Mouse (Mus musculus): ENCODE measurements around the gene Nupr1l.
A peak's percentile ranks its signal among the peaks of the same experiment; 100 is the strongest.
"Not testable (repeated sequence)": the region's sequence is repeated elsewhere in the genome, so short reads cannot be mapped to it uniquely, and the experiment has no call there.

Nupr1l gene

GRCm38 (mm10) chr5:129908242-129908965, at the start of gene Nupr1l:
Gene Nupr1l, plus strand, starts transcription at chr5:129908540.
- peak; percentile 76 to 89 for DNase-seq

GRCm38 (mm10) chr5:129862325-129862724, 46.0 kb upstream of the Nupr1l start:
- DNase-seq, result no peak

DNA sequence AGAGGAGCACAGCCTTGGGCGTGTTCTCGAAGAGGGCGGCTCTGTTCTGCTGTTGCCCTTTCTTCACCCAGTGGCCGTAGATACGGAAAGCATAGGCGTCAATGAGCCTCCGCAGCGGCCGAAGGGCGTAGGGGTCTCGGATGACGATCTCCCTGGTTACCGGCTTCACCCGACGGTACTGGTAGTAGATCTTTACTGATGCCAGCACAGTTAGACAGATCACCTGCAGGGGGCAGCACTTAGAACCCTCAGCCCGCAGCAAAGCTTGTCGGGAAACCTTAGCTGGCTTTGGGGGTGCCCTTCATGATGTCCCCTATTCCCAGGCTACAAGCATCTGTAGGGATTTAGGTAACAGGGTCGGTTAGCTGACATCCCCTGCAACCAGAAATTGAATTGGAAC, 43.9 kb upstream of the Nupr1l start:
- DNase-seq, result peak in 1 of 2 experiments; percentile 39

GRCm38 (mm10) chr5:129865841-129866240, 42.5 kb upstream of the Nupr1l start:
- no peak for DNase-seq

- no peak for DNase-seq
Observed at GRCm38 (mm10) chr5:129869238-129869995, 38.9 kb upstream of the Nupr1l start.

GRCm38 (mm10) chr5:129871238-129871637, 37.1 kb upstream of the Nupr1l start:
- no peak for DNase-seq

DNA sequence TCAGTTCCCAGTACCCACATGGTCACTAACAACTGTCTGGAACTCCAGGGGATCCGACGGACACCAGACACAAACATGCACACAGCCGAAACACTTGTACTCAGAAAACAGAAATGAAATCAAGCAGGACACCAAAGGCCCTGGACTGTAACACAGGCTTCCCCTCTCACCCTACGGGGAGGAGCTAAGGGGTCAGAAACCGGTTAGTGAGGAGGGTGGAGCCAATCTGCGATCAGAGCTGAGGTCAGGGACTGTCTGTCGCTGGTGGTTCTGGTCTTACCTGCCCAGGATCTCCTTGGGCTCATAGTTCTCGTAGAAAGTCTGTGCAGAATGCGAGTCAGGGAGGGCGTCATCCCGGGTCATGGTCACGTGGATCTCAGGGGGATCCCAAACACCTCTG, 34.4 kb upstream of the Nupr1l start:
- no peak for DNase-seq

DNA sequence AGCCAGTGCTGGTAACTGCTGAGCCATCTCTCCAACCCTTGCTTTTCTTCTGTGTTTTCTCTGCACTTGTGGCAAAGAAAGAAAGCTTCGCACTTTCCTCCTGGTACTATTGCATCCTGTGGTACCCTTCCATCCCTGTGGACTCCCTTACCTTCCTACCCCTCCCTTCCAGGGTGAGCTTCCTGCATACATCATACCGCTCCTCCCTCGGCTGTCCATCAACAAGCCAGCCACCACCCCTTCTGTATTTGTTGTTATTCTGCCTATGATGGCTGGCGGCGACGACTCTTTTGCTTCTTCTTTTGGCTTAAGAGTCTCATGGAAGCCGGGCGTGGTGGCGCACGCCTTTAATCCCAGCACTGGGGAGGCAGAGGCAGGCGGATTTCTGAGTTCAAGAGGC, 33.2 kb upstream of the Nupr1l start:
- DNase-seq, result no peak

GRCm38 (mm10) chr5:129877731-129878455, 30.4 kb upstream of the Nupr1l start:
- no peak for DNase-seq

GRCm38 (mm10) chr5:129878946-129879345, 29.4 kb upstream of the Nupr1l start:
- DNase-seq, result no peak

GRCm38 (mm10) chr5:129879888-129880287, 28.5 kb upstream of the Nupr1l start:
- no peak for DNase-seq

DNA sequence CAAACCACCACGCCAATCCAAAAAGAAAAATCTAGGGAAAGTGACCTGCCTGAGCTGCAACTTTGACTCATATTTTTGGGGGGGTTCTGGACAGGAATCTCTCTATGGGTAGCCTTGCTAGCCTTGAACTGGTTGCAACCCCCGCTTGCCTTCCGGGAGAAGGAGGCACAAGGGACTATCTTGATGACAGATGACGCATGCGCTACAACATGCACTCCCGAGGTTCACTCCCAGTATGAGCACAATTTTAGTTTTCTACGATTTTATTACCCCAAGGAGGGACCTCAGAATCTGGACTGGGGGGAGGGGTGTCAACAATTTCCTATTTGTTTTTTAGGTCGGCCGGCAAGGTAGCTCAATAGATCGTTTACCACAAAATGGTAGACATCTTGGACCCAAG, 22.1 kb upstream of the Nupr1l start:
- no peak for DNase-seq

DNA sequence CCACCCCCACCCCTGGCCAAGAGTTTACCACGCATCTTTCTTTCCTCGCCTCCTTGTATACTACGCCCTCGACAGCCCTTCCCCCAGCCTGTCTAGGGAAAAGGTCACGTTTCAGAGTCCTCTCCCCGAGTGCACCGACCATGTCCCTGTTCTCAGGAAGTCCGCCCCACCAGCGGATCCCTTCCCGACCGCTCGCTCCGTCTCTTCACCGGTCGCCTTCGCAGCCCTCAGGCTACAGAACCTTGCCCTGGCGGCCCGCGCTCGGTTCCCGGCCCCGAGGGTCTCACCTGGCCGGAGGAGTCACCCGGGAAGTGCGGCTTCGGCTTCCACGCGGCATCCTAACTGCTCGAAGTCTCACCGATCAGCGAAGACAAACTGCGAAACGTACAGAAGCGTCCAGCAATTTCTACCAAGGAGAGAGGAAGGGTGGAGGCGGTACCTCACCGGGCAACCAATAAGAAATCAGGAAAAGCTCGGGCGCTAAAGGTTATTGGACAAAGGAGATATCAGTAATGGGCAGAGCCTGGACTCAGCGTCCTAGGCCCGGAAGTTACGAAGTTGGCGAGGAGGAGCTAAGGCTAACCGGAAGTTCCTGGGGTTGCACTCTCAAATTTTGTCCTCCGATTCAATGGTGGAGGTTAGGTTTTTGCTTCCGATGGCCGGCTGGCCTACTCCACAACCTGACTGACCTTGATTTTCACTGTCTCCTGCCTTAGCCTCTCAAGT, 21.3 kb upstream of the Nupr1l start, which contains the start of gene Chchd2:
Gene Chchd2, minus strand, starts transcription at position 560 of the 726 bp plus-strand sequence.
- peak; percentile 81 for DNase-seq

DNA sequence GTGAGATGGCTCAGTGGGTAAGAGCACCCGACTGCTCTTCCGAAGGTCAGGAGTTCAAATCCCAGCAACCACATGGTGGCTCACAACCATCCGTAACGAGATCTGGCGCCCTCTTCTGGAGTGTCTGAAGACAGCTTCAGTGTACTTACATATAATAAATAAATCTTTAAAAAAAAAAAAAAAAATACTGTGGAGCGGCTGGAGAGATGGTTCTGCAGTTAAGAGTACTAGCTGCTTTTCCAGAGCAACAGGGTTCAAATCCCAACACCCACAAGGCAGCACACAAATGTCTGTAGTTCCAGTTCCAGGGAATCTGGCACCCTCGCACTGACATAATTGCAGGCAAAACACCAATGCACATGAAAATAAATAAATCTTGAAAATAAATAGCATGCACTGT, 17.9 kb upstream of the Nupr1l start:
- DNase-seq, result not testable (repeated sequence)

DNA sequence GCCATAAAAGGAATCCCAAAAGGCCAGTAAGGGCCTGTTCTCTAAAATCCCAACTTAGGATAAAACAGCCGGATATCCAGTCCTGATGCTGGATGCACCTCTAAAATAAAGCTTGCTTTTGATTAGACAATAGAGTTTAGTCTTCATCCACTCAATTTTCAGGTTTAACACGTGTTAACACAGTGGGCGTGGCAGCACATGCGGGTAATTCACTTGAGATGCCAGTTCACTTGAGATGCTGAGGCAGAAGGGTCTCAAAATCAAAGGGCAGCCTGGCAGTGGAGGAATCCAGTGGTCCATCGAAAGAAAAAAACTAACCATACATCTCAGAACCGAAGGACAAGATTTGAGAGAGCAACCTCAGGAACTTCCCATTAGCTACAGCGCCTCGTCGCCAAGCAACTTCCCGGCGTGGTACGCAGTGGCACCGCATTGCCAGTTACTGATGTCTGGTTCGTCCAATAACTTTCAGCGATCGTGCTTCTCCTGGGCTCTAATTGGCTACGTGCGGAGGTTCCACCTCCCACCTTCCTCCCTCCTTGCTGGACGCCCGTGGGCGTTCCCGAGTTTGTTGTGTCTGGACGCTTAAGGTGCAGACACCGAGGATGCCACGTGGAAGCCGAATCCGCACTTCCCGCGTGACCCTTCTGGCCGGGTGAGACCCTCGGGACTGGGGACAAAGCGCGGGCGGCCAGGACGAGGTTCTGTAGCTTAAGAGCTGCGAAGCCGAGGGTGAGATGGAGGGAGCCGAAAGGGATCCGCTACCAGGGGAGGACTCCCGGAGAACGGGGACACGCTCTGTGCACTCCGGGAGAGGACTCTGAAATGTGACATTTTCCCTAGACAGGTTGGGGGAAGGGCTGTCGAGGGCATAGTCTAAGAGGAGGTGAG, 12.9 kb upstream of the Nupr1l start, which contains the start of gene Zbed5:
Gene Zbed5, plus strand, starts transcription at position 526 of the 891 bp plus-strand sequence.
- peak; percentile 74 to 80 for DNase-seq

GRCm38 (mm10) chr5:129898449-129898848, 9.9 kb upstream of the Nupr1l start, which contains the start of gene Phkg1:
Gene Phkg1, minus strand, starts transcription at chr5:129898549.
- no peak for DNase-seq

- DNase-seq, result no peak
Observed at GRCm38 (mm10) chr5:129907775-129908174, 565 bp upstream of the Nupr1l start.

DNA sequence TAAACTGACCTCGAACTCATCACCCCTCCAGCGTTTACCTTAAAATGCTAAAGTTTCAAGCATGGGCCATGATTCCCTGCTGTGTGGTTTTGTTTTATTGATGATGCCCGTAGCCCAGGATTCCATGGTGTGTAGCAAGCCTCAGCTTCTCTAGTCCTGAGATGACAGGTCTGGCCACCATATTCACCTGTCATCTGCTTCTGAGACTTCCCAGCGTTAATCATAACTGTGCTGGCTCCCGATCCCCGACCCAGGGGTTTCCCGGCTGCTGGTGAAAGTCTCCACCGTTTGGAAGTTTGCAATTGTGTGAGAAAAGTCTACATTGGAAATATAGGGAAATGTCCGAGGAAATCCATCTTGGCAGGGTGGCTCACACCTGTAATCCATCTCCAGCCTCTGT, 807 bp downstream of the Nupr1l start:
- no peak for DNase-seq

DNA sequence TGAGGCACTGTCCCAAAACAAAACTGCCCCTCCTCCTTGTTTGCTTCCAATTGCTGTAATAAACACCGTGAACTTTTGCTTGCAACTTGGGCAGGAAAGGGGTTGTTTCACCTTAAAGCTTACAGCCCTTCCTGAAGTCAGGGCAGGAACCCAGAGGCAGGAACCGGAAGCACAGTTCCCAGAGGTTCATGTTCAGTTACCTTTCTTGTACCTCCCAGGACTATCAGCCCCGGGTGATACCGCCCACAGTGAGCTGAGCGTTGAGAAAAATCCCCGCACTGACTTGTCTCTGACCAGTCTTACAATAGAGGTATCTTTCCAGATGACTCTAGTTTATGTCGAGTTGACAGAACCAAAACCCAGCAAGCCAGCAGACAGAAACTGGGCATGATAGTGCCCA, 1.3 kb downstream of the Nupr1l start:
- DNase-seq, result no peak

DNA sequence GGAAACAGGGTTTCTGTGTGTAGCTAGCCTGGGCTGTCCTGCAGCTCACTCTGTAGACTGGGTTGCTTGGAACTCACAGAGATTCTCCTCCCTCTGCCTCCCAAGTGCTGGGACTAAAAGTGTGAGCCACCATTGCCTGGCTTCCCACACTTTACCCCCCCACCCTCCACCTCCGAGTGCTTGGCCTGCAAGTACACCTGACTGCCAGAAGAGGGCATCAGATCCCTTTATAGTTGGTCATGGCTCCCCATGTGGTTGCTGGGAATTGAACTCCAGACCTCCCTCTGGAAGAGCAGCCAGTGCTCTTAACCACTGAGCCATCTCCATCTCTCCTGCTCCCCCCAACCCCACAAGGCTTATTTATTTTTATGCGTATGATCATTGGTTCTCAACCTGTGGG, 5.7 kb downstream of the Nupr1l start:
- peak in 1 of 2 experiments; percentile 10 for DNase-seq

DNA sequence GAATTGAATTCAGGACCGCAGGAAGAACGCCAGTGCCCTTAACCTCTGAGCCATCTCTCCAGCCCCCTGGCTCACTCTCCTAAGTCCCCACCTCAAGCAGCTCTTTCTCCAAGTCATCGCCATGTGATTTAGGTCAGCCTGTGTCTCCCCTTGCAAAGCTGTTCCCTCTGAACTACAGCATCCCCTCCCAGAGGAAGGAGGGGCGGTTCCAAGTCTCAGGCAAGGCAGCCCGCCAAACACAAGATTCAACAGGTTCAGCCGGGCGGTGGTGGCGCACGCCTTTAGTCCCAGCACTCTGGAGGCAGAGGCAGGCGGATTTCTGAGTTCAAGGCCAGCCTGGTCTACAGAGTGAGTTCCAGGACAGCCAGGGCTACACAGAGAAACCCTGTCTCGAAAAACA, 7.2 kb downstream of the Nupr1l start:
- not testable (repeated sequence) for DNase-seq
